Mouse (Mus musculus) hindbrain, postnatal 0 days (tissue): ENCODE data around the gene Plekhg6. TPM values are rescaled to one million over a fixed set of nuclear protein-coding genes. Genes with fewer than 3 reads are reported as not detected.

Experiments used
- ATAC-seq: fragments of 200-750 bp; cut with Nextera tagmentation; 2 replicates; pipeline ENCODE4 v1.8.0; 2017; ENCODE audit warnings: mild to moderate bottlenecking, moderate TSS enrichment, moderate library complexity
- DNase-seq: peaks from one replicate; pipeline ENCODE4 v3.0.0-alpha.2; 2015; ENCODE audit warnings: low spot score
- H3K27ac ChIP-seq: fragments of 300-500 bp; sonication (generic); 2 replicates; pipeline ENCODE4 v1.5.1; 2014; ENCODE audit warnings: mild to moderate bottlenecking
- H3K27me3 ChIP-seq: fragments of 300-500 bp; sonication (generic); 2 replicates; pipeline ENCODE4 v1.6.1; 2014; ENCODE audit warnings: low read length, mixed read lengths; ENCODE audit not compliant: insufficient read depth
- H3K36me3 ChIP-seq: fragments of 300-500 bp; sonication (generic); 2 replicates; pipeline ENCODE4 v1.6.1; 2014; ENCODE audit warnings: low read length, mixed read lengths; ENCODE audit not compliant: insufficient read depth
- H3K4me1 ChIP-seq: fragments of 300-500 bp; sonication (generic); 2 replicates; pipeline ENCODE4 v1.6.1; 2014; ENCODE audit warnings: antibody characterized with exemption, low read length, mixed read lengths; ENCODE audit not compliant: insufficient read depth
- H3K4me2 ChIP-seq: fragments of 300-500 bp; sonication (generic); 2 replicates; pipeline ENCODE4 v1.6.1; 2014; ENCODE audit warnings: low read depth, mild to moderate bottlenecking, low read length, moderate library complexity, mixed read lengths
- H3K4me3 ChIP-seq: fragments of 300-500 bp; sonication (generic); 2 replicates; pipeline ENCODE4 v1.5.1; 2014; ENCODE audit warnings: low read length
- H3K9ac ChIP-seq: fragments of 300-500 bp; sonication (generic); replicated peaks from 2 replicates; pipeline ENCODE4 v1.6.1; 2014; ENCODE audit warnings: mild to moderate bottlenecking, low read length, moderate library complexity, mixed read lengths
- H3K9me3 ChIP-seq: fragments of 300-500 bp; sonication (generic); 2 replicates; pipeline ENCODE4 v1.6.1; 2016; ENCODE audit warnings: low read length, mixed read lengths
- CTCF ChIP-seq: IDR thresholded peaks from 2 replicates; pipeline ENCODE4 v1.5.1; 2016; ENCODE audit warnings: antibody characterized with exemption, control low read depth, low read depth
- WGBS: fragments of 180-500 bp; shearing (Covaris S2); extraction: QIAGEN DNeasy Blood & Tissue Kit; methylation state at CpG from one replicate; pipeline ENCODE4 v1.1.7; 2014; 5-methylcytosine and 5-hydroxymethylcytosine counted together
- polyA plus RNA-seq: library from polyadenylated mRNA; unstranded; fragments of >200 nt; fragmentation: Nextera tagmentation; extraction: Ambion mirVana; gene quantifications from 2 replicates; pipeline ENCODE4 v1.2.1, GENCODE M21; 2015
- total RNA-seq: library from RNA; depleted of rRNA; stranded (reverse); fragments of >200 nt; gene quantifications from 2 replicates; pipeline ENCODE4 v1.2.3, GENCODE M21; 2014

The Plekhg6 gene
- total and polyA plus RNA-seq, 2 experiments from 2014 or later = 0.68 to 0.74 TPM

- WGBS = 62% methylated on average over 8 of the region's 8 CpGs
- ATAC-seq = no peak
- H3K9ac ChIP-seq = no peak overlapping the region
- no peaks in the 10 kb centered on the region for H3K9me3 ChIP-seq
- H3K27ac ChIP-seq = no peak overlapping the region
- DNase-seq = no peak
- H3K27me3 ChIP-seq = no peaks in the 10 kb centered on the region
- TF ChIP-seq CTCF = no peak
- no peak overlapping the region for H3K4me3 ChIP-seq
- H3K4me2 ChIP-seq = no peak overlapping the region
- H3K36me3 ChIP-seq = no peaks in the 10 kb centered on the region
- no peaks in the 10 kb centered on the region for H3K4me1 ChIP-seq
Observed at GRCm38 (mm10) chr6:125410995-125411547, 30.5 kb upstream of the Plekhg6 start.

- DNase-seq (no peak), ATAC-seq (no peak)
- Histone ChIP-seq H3K27me3 (no peaks in the 10 kb centered on the region), H3K4me1 (no peaks in the 10 kb centered on the region), H3K9ac (no peak overlapping the region), H3K4me3 (no peak overlapping the region), H3K27ac (no peak overlapping the region), H3K9me3 (no peaks in the 10 kb centered on the region), H3K4me2 (no peak overlapping the region), H3K36me3 (no peaks in the 10 kb centered on the region)
- TF ChIP-seq CTCF = no peak
- 68% methylated on average over 11 of the region's 11 CpGs for WGBS
Observed at GRCm38 (mm10) chr6:125410551-125410950, 30.0 kb upstream of the Plekhg6 start.

- Histone ChIP-seq H3K4me2 (no peak overlapping the region), H3K9me3 (no peaks in the 10 kb centered on the region), H3K27ac (no peak overlapping the region), H3K27me3 (no peaks in the 10 kb centered on the region), H3K4me1 (no peaks in the 10 kb centered on the region), H3K4me3 (no peak overlapping the region), H3K36me3 (no peaks in the 10 kb centered on the region), H3K9ac (no peak overlapping the region)
- WGBS = 92% methylated on average over 10 of the region's 10 CpGs
- TF ChIP-seq CTCF = no peak
- ATAC-seq (no peak), DNase-seq (no peak)
Observed at GRCm38 (mm10) chr6:125407657-125408056, 27.1 kb upstream of the Plekhg6 start.

GRCm38 (mm10) chr6:125407224-125407623 is 26.6 kb upstream of the Plekhg6 start:
- H3K36me3 ChIP-seq = no peaks in the 10 kb centered on the region
- H3K4me3 ChIP-seq = no peak overlapping the region
- no peak for ATAC-seq
- WGBS = 84% methylated on average over 7 of the region's 7 CpGs
- H3K9me3 ChIP-seq = no peaks in the 10 kb centered on the region
- no peak overlapping the region for H3K9ac ChIP-seq
- no peaks in the 10 kb centered on the region for H3K4me1 ChIP-seq
- no peak overlapping the region for H3K4me2 ChIP-seq
- no peak overlapping the region for H3K27ac ChIP-seq
- no peaks in the 10 kb centered on the region for H3K27me3 ChIP-seq
- no peak for DNase-seq
- TF ChIP-seq CTCF = no peak

- Histone ChIP-seq H3K4me2 (no peak overlapping the region), H3K36me3 (no peaks in the 10 kb centered on the region), H3K27ac (no peak overlapping the region), H3K9me3 (no peaks in the 10 kb centered on the region), H3K27me3 (no peaks in the 10 kb centered on the region), H3K4me1 (no peaks in the 10 kb centered on the region), H3K4me3 (no peak overlapping the region), H3K9ac (no peak overlapping the region)
- ATAC-seq (no peak), DNase-seq (no peak)
- 66% methylated on average over 14 of the region's 14 CpGs for WGBS
- TF ChIP-seq CTCF = no peak
Observed at GRCm38 (mm10) chr6:125405461-125406382, 25.1 kb upstream of the Plekhg6 start.

GRCm38 (mm10) chr6:125389853-125390252 is 9.3 kb upstream of the Plekhg6 start:
- H3K4me1 ChIP-seq = no peaks in the 10 kb centered on the region
- TF ChIP-seq CTCF = no peak
- H3K4me3 ChIP-seq = no peak overlapping the region
- no peak overlapping the region for H3K27ac ChIP-seq
- H3K4me2 ChIP-seq = no peak overlapping the region
- no peak overlapping the region for H3K9ac ChIP-seq
- DNase-seq = no peak
- H3K9me3 ChIP-seq = no peaks in the 10 kb centered on the region
- ATAC-seq = no peak
- WGBS = 82% methylated on average over 5 of the region's 5 CpGs
- no peaks in the 10 kb centered on the region for H3K27me3 ChIP-seq
- H3K36me3 ChIP-seq = no peaks in the 10 kb centered on the region

GRCm38 (mm10) chr6:125386080-125386479 is 5.5 kb upstream of the Plekhg6 start:
- no peak overlapping the region for H3K4me3 ChIP-seq
- no peak overlapping the region for H3K4me2 ChIP-seq
- no peak for TF ChIP-seq CTCF
- WGBS = 79% methylated on average over 6 of the region's 6 CpGs
- H3K27ac ChIP-seq = no peak overlapping the region
- H3K36me3 ChIP-seq = no peaks in the 10 kb centered on the region
- DNase-seq (no peak), ATAC-seq (no peak)
- H3K27me3 ChIP-seq = peaks cover 1% of the 10 kb centered on the region; the same call in 1 of the 2 replicates
- no peaks in the 10 kb centered on the region for H3K4me1 ChIP-seq
- H3K9me3 ChIP-seq = no peaks in the 10 kb centered on the region
- no peak overlapping the region for H3K9ac ChIP-seq
